Mouse (Mus musculus) ES-E14 (cell line): ENCODE measurements around the gene Dbn1. TPM values are rescaled to one million over a fixed set of nuclear protein-coding genes. Genes with fewer than 3 reads are reported as not detected.

ENCODE experiments used
- DNase-seq: peaks from one replicate; pipeline ENCODE4 v3.0.0-alpha.2; 2013; ENCODE audit warnings: low read depth, low spot score
- H3K27ac ChIP-seq: 2 replicates; pipeline ENCODE4 v1.5.1; 2012; ENCODE audit warnings: low read depth, mild to moderate bottlenecking, low read length, moderate library complexity, mixed read lengths; ENCODE audit not compliant: poor library complexity, insufficient read depth, severe bottlenecking
- H3K36me3 ChIP-seq: 2 replicates; pipeline ENCODE4 v1.6.1; 2012; ENCODE audit warnings: mild to moderate bottlenecking, low read length, moderate library complexity, mixed read lengths; ENCODE audit not compliant: control insufficient read depth, poor library complexity, insufficient read depth, severe bottlenecking
- H3K4me1 ChIP-seq, 2 experiments: fragments of 150-350 bp in 1 of 2; sonication (generic) in 1 of 2; 2 replicates each; pipeline ENCODE4 v1.6.1; 2012; ENCODE audit warnings: low read length in 2 of 2, mild to moderate bottlenecking in 1 of 2, mixed read lengths in 1 of 2; ENCODE audit not compliant: control insufficient read depth in 2 of 2, insufficient read depth in 2 of 2, poor library complexity in 1 of 2
- H3K4me3 ChIP-seq, 2 experiments: fragments of 150-350 bp in 1 of 2; sonication (generic) in 1 of 2; 2 replicates each; pipeline ENCODE4 v1.5.1; 2012; ENCODE audit warnings: low read length in 2 of 2, low read depth in 1 of 2, mild to moderate bottlenecking in 1 of 2, mixed read lengths in 1 of 2; ENCODE audit not compliant: insufficient read depth in 1 of 2, poor library complexity in 1 of 2, severe bottlenecking in 1 of 2
- H3K9ac ChIP-seq: 2 replicates; pipeline ENCODE4 v1.6.1; 2012; ENCODE audit warnings: low read depth, mild to moderate bottlenecking, low read length, mixed read lengths; ENCODE audit not compliant: poor library complexity, insufficient read depth, severe bottlenecking
- H3K9me3 ChIP-seq: fragments of 150-350 bp; sonication (generic); 2 replicates; pipeline ENCODE4 v1.6.1; 2012; ENCODE audit warnings: low read depth, mild to moderate bottlenecking, low read length; ENCODE audit not compliant: control insufficient read depth, insufficient read depth
- CHD2 ChIP-seq: IDR thresholded peaks from 2 replicates; pipeline ENCODE4 v1.6.1; 2014; ENCODE audit warnings: mild to moderate bottlenecking, low read depth, low read length, inconsistent platforms
- HCFC1 ChIP-seq: IDR thresholded peaks from 2 replicates; pipeline ENCODE4 v1.6.1; 2012; ENCODE audit warnings: low read length, inconsistent platforms, borderline replicate concordance; ENCODE audit not compliant: insufficient read depth
- MAFK ChIP-seq: IDR thresholded peaks from 2 replicates; pipeline ENCODE4 v1.6.1; 2014; ENCODE audit warnings: mild to moderate bottlenecking, low read depth, low read length, inconsistent platforms; ENCODE audit not compliant: insufficient read depth
- ZC3H11A ChIP-seq: IDR thresholded peaks from 2 replicates; pipeline ENCODE4 v1.6.1; 2012; ENCODE audit warnings: low read depth, mild to moderate bottlenecking, inconsistent platforms, low read length, borderline replicate concordance
- ZNF384 ChIP-seq: IDR thresholded peaks from 2 replicates; pipeline ENCODE4 v1.6.1; 2012; ENCODE audit warnings: low read depth, low read length, inconsistent platforms
- in situ Hi-C, 2 experiments: fragments of 600-800 bp; cut with MboI; formaldehyde crosslinking; loops; one replicate each; pipeline ENCODE4 v1.15.1; 2025; ENCODE audit warnings: low sequenced_read_pairs in 2 of 2, inconsistent platforms in 1 of 2; ENCODE audit not compliant: unreplicated experiment in 2 of 2
- total RNA-seq: library from RNA; depleted of rRNA; stranded (reverse); fragments of 300-350 nt; gene quantifications from 2 replicates; pipeline ENCODE4 v1.2.3, GENCODE M21; 2012

Gene Dbn1
- total RNA-seq, 1 experiment = 77.0 TPM

- DNase-seq = no peak
- no peak overlapping the region for H3K9ac ChIP-seq
- H3K4me3 ChIP-seq = no peak overlapping the region
- H3K36me3 ChIP-seq = peaks cover 21% of the 10 kb centered on the region
- no peak overlapping the region for H3K27ac ChIP-seq
- no peak for TF ChIP-seq ZNF384
- TF ChIP-seq MAFK = no peak
- no peak for TF ChIP-seq HCFC1
- TF ChIP-seq ZC3H11A = no peak
- no peak for TF ChIP-seq CHD2
- no peaks in the 10 kb centered on the region for H3K9me3 ChIP-seq
- peaks cover 0 to 23% of the 10 kb centered on the region in 2 experiments; a peak in 1 of 4 replicates for H3K4me1 ChIP-seq
- in situ Hi-C loops = no loop called here
These were observed 24.9 kb downstream of the Dbn1 start for GRCm38 (mm10) chr13:55462965-55463364.

GRCm38 (mm10) chr13:55451785-55452549 is 35.9 kb downstream of the Dbn1 start:
- Histone ChIP-seq H3K4me3 (no peak overlapping the region), H3K4me1 (peaks cover 10 to 39% of the 10 kb centered on the region in 2 experiments), H3K27ac (no peak overlapping the region), H3K9ac (no peak overlapping the region), H3K36me3 (peaks cover 65% of the 10 kb centered on the region), H3K9me3 (no peaks in the 10 kb centered on the region)
- TF ChIP-seq HCFC1 (no peak), CHD2 (no peak), ZC3H11A (no peak), MAFK (no peak), ZNF384 (no peak)
- DNase-seq = no peak
- in situ Hi-C loops = no loop called here

GRCm38 (mm10) chr13:55451296-55451695 is 36.6 kb downstream of the Dbn1 start:
- DNase-seq = no peak
- peaks cover 10 to 45% of the 10 kb centered on the region in 2 experiments for H3K4me1 ChIP-seq
- in situ Hi-C loops = no loop called here
- no peak overlapping the region for H3K9ac ChIP-seq
- TF ChIP-seq HCFC1 = no peak
- TF ChIP-seq CHD2 = no peak
- TF ChIP-seq ZC3H11A = no peak
- TF ChIP-seq ZNF384 = no peak
- TF ChIP-seq MAFK = no peak
- H3K9me3 ChIP-seq = no peaks in the 10 kb centered on the region
- H3K36me3 ChIP-seq = peaks cover 64% of the 10 kb centered on the region
- no peak overlapping the region for H3K27ac ChIP-seq
- H3K4me3 ChIP-seq = no peak overlapping the region

DNA sequence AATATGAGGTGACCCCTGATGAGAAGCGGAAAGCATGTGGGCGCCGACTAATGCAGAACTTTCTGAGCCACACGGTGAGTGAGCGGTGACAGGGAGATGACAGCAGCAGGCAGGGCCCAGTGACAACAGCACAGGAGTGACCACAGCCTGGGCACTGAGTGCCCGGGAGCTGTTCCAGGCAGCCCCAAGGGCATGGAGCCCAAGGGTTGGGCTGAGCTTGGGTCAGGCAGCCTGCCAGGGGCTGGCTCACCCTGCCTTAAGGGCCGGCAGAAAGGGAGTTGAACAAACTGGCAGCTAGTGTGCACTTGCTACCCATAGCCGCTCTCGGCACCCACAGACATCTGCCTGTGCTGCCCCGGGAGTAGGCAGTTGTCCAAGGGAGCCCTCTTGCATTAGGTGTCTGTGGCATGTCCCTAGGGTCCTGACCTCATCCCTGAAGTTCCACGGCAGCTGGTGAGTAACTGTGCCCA is 37.4 kb downstream of the Dbn1 start:
- in situ Hi-C loops = no loop called here
- no peak overlapping the region for H3K9ac ChIP-seq
- H3K27ac ChIP-seq = no peak overlapping the region
- DNase-seq = no peak
- no peak overlapping the region for H3K4me3 ChIP-seq
- no peak for TF ChIP-seq CHD2
- TF ChIP-seq ZNF384 = no peak
- no peak for TF ChIP-seq MAFK
- TF ChIP-seq ZC3H11A = no peak
- no peak for TF ChIP-seq HCFC1
- peaks cover 58% of the 10 kb centered on the region for H3K36me3 ChIP-seq
- no peaks in the 10 kb centered on the region for H3K9me3 ChIP-seq
- H3K4me1 ChIP-seq = peaks cover 10 to 45% of the 10 kb centered on the region in 2 experiments
